Mouse (Mus musculus): Measurements from ENCODE around the gene Smyd3.

DNA sequence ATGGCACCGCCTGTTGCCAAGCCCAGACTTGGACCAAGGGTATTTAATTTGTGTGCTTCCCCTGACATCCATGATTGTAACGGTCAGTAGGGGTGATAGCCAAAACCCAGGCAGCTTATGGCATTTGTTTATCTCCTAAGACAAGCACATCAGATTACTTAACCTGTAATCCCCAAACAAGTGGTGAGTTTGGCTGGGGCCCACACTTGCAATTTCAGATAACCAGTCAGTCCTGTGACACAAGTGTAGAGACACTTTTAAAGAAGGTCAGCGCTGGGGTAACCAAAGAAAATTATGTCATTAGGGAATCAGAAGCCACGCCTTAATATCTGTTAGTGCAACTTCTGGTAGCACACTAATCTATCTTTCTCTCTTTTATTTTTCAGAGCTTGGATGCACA lies 456.8 kb downstream of the Smyd3 start:
- TF ChIP-seq CTCF (IDR thresholded peaks at IDR 0.05; ENCODE audit: control insufficient read depth, insufficient read depth, insufficient read length) (no peak), MAX (IDR thresholded peaks at IDR 0.05) (no peak), MYOD1 (IDR thresholded peaks at IDR 0.05; ENCODE audit: control insufficient read depth, insufficient read length, low read depth) (no peak), MYOG (IDR thresholded peaks at IDR 0.05; ENCODE audit: control insufficient read depth, extremely low read depth, insufficient read length) (no peak), CEBPB (IDR thresholded peaks at IDR 0.05; ENCODE audit: low read depth) (no peak)

Data from C2C12 (cell line).